Mouse (Mus musculus): ENCODE measurements around the gene Dnajc28. TPM values are rescaled to one million over a fixed set of nuclear protein-coding genes. Genes with fewer than 3 reads are reported as not detected.
A peak's percentile ranks its signal among the peaks of the same experiment; 100 is the strongest.
"Not testable (repeated sequence)": the region's sequence is repeated elsewhere in the genome, so short reads cannot be mapped to it uniquely, and the experiment has no call there.

Gene Dnajc28
- polyA plus RNA-seq, 1 experiment from 2014 or later = 2.2 TPM

GRCm38 (mm10) chr16:91652191-91652590 lies 33.4 kb upstream of the Dnajc28 start:
- ATAC-seq (replicated peaks; ENCODE audit: insufficient number of reproducible peaks, low FRiP score, low TSS enrichment) = no peak
- H3K9me3 ChIP-seq (replicated peaks; ENCODE audit: control insufficient read depth, low read length) = no peaks in the 10 kb centered on the region
- 88% methylated on average over 3 of the region's 3 CpGs for WGBS (ENCODE audit: insufficient replicate concordance)
- H3K9ac ChIP-seq (ENCODE audit: low read depth, low read length) = peak overlapping the region; percentile 10; the same call in 1 of the 2 replicates
- H3K4me1 ChIP-seq (ENCODE audit: control insufficient read depth, insufficient read depth, low read length) = peaks cover 3% of the 10 kb centered on the region; the same call in 1 of the 2 replicates
- peaks cover 35% of the 10 kb centered on the region for H3K36me3 ChIP-seq (ENCODE audit: control insufficient read depth, insufficient read depth, low read length)
- H3K4me3 ChIP-seq (ENCODE audit: low read depth, low read length) = no peak overlapping the region
- H3K27me3 ChIP-seq (ENCODE audit: control insufficient read depth, insufficient read depth, low read length) = no peaks in the 10 kb centered on the region
- H3K27ac ChIP-seq (ENCODE audit: low read depth, low read length) = no peak overlapping the region
- H3K4me2 ChIP-seq = no peak overlapping the region

GRCm38 (mm10) chr16:91649781-91650180 lies 31.0 kb upstream of the Dnajc28 start:
- no peak overlapping the region for H3K4me3 ChIP-seq (ENCODE audit: low read depth, low read length)
- ATAC-seq (replicated peaks; ENCODE audit: insufficient number of reproducible peaks, low FRiP score, low TSS enrichment) = no peak
- no peak overlapping the region for H3K27ac ChIP-seq (ENCODE audit: low read depth, low read length)
- H3K27me3 ChIP-seq (ENCODE audit: control insufficient read depth, insufficient read depth, low read length) = no peaks in the 10 kb centered on the region
- peaks cover 11% of the 10 kb centered on the region for H3K36me3 ChIP-seq (ENCODE audit: control insufficient read depth, insufficient read depth, low read length)
- no peaks in the 10 kb centered on the region for H3K9me3 ChIP-seq (replicated peaks; ENCODE audit: control insufficient read depth, low read length)
- no peak overlapping the region; the same call in 1 of the 2 replicates for H3K4me2 ChIP-seq
- peaks cover 4% of the 10 kb centered on the region; the same call in 1 of the 2 replicates for H3K4me1 ChIP-seq (ENCODE audit: control insufficient read depth, insufficient read depth, low read length)
- H3K9ac ChIP-seq (ENCODE audit: low read depth, low read length) = no peak overlapping the region

- Histone ChIP-seq H3K4me3 (ENCODE audit: low read depth, low read length) (peak overlapping the region; percentile 87), H3K27ac (ENCODE audit: low read depth, low read length) (no peak overlapping the region), H3K27me3 (ENCODE audit: control insufficient read depth, insufficient read depth, low read length) (no peaks in the 10 kb centered on the region), H3K9ac (ENCODE audit: low read depth, low read length) (no peak overlapping the region), H3K36me3 (ENCODE audit: control insufficient read depth, insufficient read depth, low read length) (peaks cover 9% of the 10 kb centered on the region), H3K4me1 (ENCODE audit: control insufficient read depth, insufficient read depth, low read length) (peaks cover 5% of the 10 kb centered on the region; the same call in 1 of the 2 replicates), H3K4me2 (peak overlapping the region; percentile 70), H3K9me3 (replicated peaks; ENCODE audit: control insufficient read depth, low read length) (no peaks in the 10 kb centered on the region)
- ATAC-seq (replicated peaks; ENCODE audit: insufficient number of reproducible peaks, low FRiP score, low TSS enrichment) = no peak
- 68% methylated on average over 3 of the region's 3 CpGs for WGBS (ENCODE audit: insufficient replicate concordance)
These were observed 30.4 kb upstream of the Dnajc28 start for GRCm38 (mm10) chr16:91649246-91649645.

GRCm38 (mm10) chr16:91648220-91648550 lies 29.4 kb upstream of the Dnajc28 start:
- Histone ChIP-seq H3K27ac (ENCODE audit: low read depth, low read length) (peak overlapping the region; percentile 99), H3K4me1 (ENCODE audit: control insufficient read depth, insufficient read depth, low read length) (peaks cover 5% of the 10 kb centered on the region; the same call in 1 of the 2 replicates), H3K9ac (ENCODE audit: low read depth, low read length) (peak overlapping the region; percentile 95), H3K27me3 (ENCODE audit: control insufficient read depth, insufficient read depth, low read length) (no peaks in the 10 kb centered on the region), H3K4me3 (ENCODE audit: low read depth, low read length) (peak overlapping the region; percentile 87), H3K9me3 (replicated peaks; ENCODE audit: control insufficient read depth, low read length) (no peaks in the 10 kb centered on the region), H3K4me2 (peak overlapping the region; percentile 81), H3K36me3 (ENCODE audit: control insufficient read depth, insufficient read depth, low read length) (peaks cover 7% of the 10 kb centered on the region)
- peak; percentile 72 for ATAC-seq (replicated peaks; ENCODE audit: insufficient number of reproducible peaks, low FRiP score, low TSS enrichment)
- under 1% methylated on average over 25 of the region's 25 CpGs for WGBS (ENCODE audit: insufficient replicate concordance)

- Histone ChIP-seq H3K9me3 (replicated peaks; ENCODE audit: control insufficient read depth, low read length) (no peaks in the 10 kb centered on the region), H3K4me1 (ENCODE audit: control insufficient read depth, insufficient read depth, low read length) (peaks cover 5% of the 10 kb centered on the region; the same call in 1 of the 2 replicates), H3K9ac (ENCODE audit: low read depth, low read length) (peak within 1 kb of the TSS; percentile 95), H3K36me3 (ENCODE audit: control insufficient read depth, insufficient read depth, low read length) (peaks cover 6% of the 10 kb centered on the region), H3K27me3 (ENCODE audit: control insufficient read depth, insufficient read depth, low read length) (no peaks in the 10 kb centered on the region), H3K27ac (ENCODE audit: low read depth, low read length) (peak within 1 kb of the TSS; percentile 99), H3K4me3 (ENCODE audit: low read depth, low read length) (peak within 1 kb of the TSS; percentile 87), H3K4me2 (peak within 1 kb of the TSS; percentile 81)
- under 1% methylated on average over 70 of the region's 70 CpGs for WGBS (ENCODE audit: insufficient replicate concordance)
- peak; percentile 94 for ATAC-seq (replicated peaks; ENCODE audit: insufficient number of reproducible peaks, low FRiP score, low TSS enrichment)
These were observed 28.8 kb upstream of the Dnajc28 start, which contains the start of gene Son for GRCm38 (mm10) chr16:91647461-91648219. Gene Son (plus strand): TSS chr16:91647506.

- Histone ChIP-seq H3K9ac (ENCODE audit: low read depth, low read length) (peak within 1 kb of the TSS; percentile 95), H3K4me1 (ENCODE audit: control insufficient read depth, insufficient read depth, low read length) (peaks cover 5% of the 10 kb centered on the region; the same call in 1 of the 2 replicates), H3K36me3 (ENCODE audit: control insufficient read depth, insufficient read depth, low read length) (peaks cover 4% of the 10 kb centered on the region), H3K4me2 (peak within 1 kb of the TSS; percentile 81), H3K4me3 (ENCODE audit: low read depth, low read length) (peak within 1 kb of the TSS; percentile 87), H3K9me3 (replicated peaks; ENCODE audit: control insufficient read depth, low read length) (no peaks in the 10 kb centered on the region), H3K27ac (ENCODE audit: low read depth, low read length) (peak within 1 kb of the TSS; percentile 99), H3K27me3 (ENCODE audit: control insufficient read depth, insufficient read depth, low read length) (no peaks in the 10 kb centered on the region)
- peak; percentile 89 for ATAC-seq (replicated peaks; ENCODE audit: insufficient number of reproducible peaks, low FRiP score, low TSS enrichment)
- WGBS (ENCODE audit: insufficient replicate concordance) = under 1% methylated on average over 59 of the region's 59 CpGs
These were observed 28.0 kb upstream of the Dnajc28 start, which contains the start of gene Gart for GRCm38 (mm10) chr16:91646681-91647419. Gene Gart (minus strand): TSS chr16:91646952.

GRCm38 (mm10) chr16:91645995-91646602 lies 27.3 kb upstream of the Dnajc28 start:
- H3K27ac ChIP-seq (ENCODE audit: low read depth, low read length) = peak overlapping the region; percentile 69; the same call in 1 of the 2 replicates
- no peak for ATAC-seq (replicated peaks; ENCODE audit: insufficient number of reproducible peaks, low FRiP score, low TSS enrichment)
- peak overlapping the region; percentile 81 for H3K4me2 ChIP-seq
- peaks cover 10% of the 10 kb centered on the region for H3K36me3 ChIP-seq (ENCODE audit: control insufficient read depth, insufficient read depth, low read length)
- 1% methylated on average over 11 of the region's 11 CpGs for WGBS (ENCODE audit: insufficient replicate concordance)
- peaks cover 5% of the 10 kb centered on the region; the same call in 1 of the 2 replicates for H3K4me1 ChIP-seq (ENCODE audit: control insufficient read depth, insufficient read depth, low read length)
- H3K4me3 ChIP-seq (ENCODE audit: low read depth, low read length) = peak overlapping the region; percentile 87
- H3K9me3 ChIP-seq (replicated peaks; ENCODE audit: control insufficient read depth, low read length) = no peaks in the 10 kb centered on the region
- peak overlapping the region; percentile 91 for H3K9ac ChIP-seq (ENCODE audit: low read depth, low read length)
- no peaks in the 10 kb centered on the region for H3K27me3 ChIP-seq (ENCODE audit: control insufficient read depth, insufficient read depth, low read length)

- ATAC-seq (replicated peaks; ENCODE audit: insufficient number of reproducible peaks, low FRiP score, low TSS enrichment); H3K9ac ChIP-seq (ENCODE audit: low read depth, low read length); H3K4me2 ChIP-seq; H3K4me1 ChIP-seq (ENCODE audit: control insufficient read depth, insufficient read depth, low read length); H3K9me3 ChIP-seq (replicated peaks; ENCODE audit: control insufficient read depth, low read length); H3K27me3 ChIP-seq (ENCODE audit: control insufficient read depth, insufficient read depth, low read length); H3K27ac ChIP-seq (ENCODE audit: low read depth, low read length); H3K4me3 ChIP-seq (ENCODE audit: low read depth, low read length): not testable (repeated sequence)
- no CpG with 5 or more reads among the region's 2 CpGs for WGBS (ENCODE audit: insufficient replicate concordance)
- peaks cover 12% of the 10 kb centered on the region for H3K36me3 ChIP-seq (ENCODE audit: control insufficient read depth, insufficient read depth, low read length)
These were observed 26.6 kb upstream of the Dnajc28 start for GRCm38 (mm10) chr16:91645420-91645819.

Measured in heart, embryonic 11.5 days (tissue).